In the genomic region with DNA sequence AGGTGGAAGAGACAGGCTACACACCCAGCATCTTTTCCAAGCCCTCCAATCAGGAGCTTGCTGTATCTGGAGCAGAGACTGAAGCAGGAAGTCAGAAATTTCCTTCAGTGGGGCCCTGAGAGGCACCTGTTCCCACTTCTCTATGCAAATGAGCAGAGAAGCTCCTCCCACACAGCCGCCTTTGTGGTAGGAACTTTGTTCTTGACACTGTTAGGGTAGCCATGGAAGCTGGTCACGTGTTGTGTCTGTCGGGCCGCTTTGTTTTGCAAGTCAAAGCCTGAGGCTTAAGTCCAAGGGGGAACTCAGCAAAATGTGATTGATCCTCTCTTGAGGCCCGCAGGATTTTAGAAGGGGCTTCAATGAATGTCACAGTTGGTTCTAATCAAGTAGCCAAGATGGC, we compare ENCODE assay signal across 8 mouse cellular contexts. TPM values are rescaled to one million over a fixed set of nuclear protein-coding genes. Genes with fewer than 3 reads are reported as not detected.
DNase-seq lines count a peak whose midpoint lies in the region; ATAC-seq and TF ChIP-seq lines count a peak whose summit lies in the region.

No protein-coding gene starts in this region.

- no peaks in the 10 kb centered on the region for H3K9me3 ChIP-seq in kidney, embryonic 14.5 days (ENCODE audit: control insufficient read depth, low read length)
- no peaks in the 10 kb centered on the region for H3K9me3 ChIP-seq in embryonic facial prominence, embryonic 11.5 days (replicated peaks; ENCODE audit: control insufficient read depth, low read length)
- H3K9me3 ChIP-seq in lung, embryonic 16.5 days (ENCODE audit: control insufficient read depth, low read length): no peaks in the 10 kb centered on the region
- H3K9me3 ChIP-seq in forebrain, embryonic 16.5 days (ENCODE audit: control insufficient read depth, low read length): no peaks in the 10 kb centered on the region

- no peak overlapping the region for H3K27ac ChIP-seq in kidney, embryonic 14.5 days (ENCODE audit: low read depth, low read length)
- no peak overlapping the region for H3K27ac ChIP-seq in embryonic facial prominence, embryonic 11.5 days (replicated peaks; ENCODE audit: low read depth, low read length)
- no peak overlapping the region for H3K27ac ChIP-seq in lung, embryonic 16.5 days (ENCODE audit: low read length)
- peak overlapping the region; percentile 51 for H3K27ac ChIP-seq in thymus, adult 2 months (ENCODE audit: control insufficient read depth, insufficient read depth, low read length)
- no peak overlapping the region for H3K27ac ChIP-seq in forebrain, embryonic 16.5 days (ENCODE audit: low read length)

- no peak overlapping the region for H3K4me2 ChIP-seq in kidney, embryonic 14.5 days (replicated peaks; ENCODE audit: low read depth, low read length)
- H3K4me2 ChIP-seq in embryonic facial prominence, embryonic 11.5 days (ENCODE audit: low read depth, low read length): no peak overlapping the region
- no peak overlapping the region for H3K4me2 ChIP-seq in lung, embryonic 16.5 days (ENCODE audit: low read depth, low read length)
- H3K4me2 ChIP-seq in forebrain, embryonic 16.5 days (ENCODE audit: low read length): no peak overlapping the region

- H3K9ac ChIP-seq in kidney, embryonic 14.5 days (ENCODE audit: low read depth, low read length): no peak overlapping the region
- H3K9ac ChIP-seq in embryonic facial prominence, embryonic 11.5 days (replicated peaks; ENCODE audit: low read length): no peak overlapping the region
- no peak overlapping the region for H3K9ac ChIP-seq in lung, embryonic 16.5 days (ENCODE audit: low read length)
- H3K9ac ChIP-seq in forebrain, embryonic 16.5 days (replicated peaks; ENCODE audit: low read depth, low read length): no peak overlapping the region

- no peak for TF ChIP-seq POLR2A in thymus, adult 2 months (IDR thresholded peaks at IDR 0.05; ENCODE audit: control insufficient read depth, extremely low read depth, insufficient read depth, low read length, poor library complexity)

- H3K27me3 ChIP-seq in kidney, embryonic 14.5 days (ENCODE audit: control insufficient read depth, insufficient read depth, low read length): no peaks in the 10 kb centered on the region
- H3K27me3 ChIP-seq in embryonic facial prominence, embryonic 11.5 days (ENCODE audit: control insufficient read depth, insufficient read depth, low read length): no peaks in the 10 kb centered on the region
- H3K27me3 ChIP-seq in lung, embryonic 16.5 days (ENCODE audit: control insufficient read depth, insufficient read depth, low read depth, low read length): no peaks in the 10 kb centered on the region
- no peaks in the 10 kb centered on the region for H3K27me3 ChIP-seq in thymus, adult 2 months (ENCODE audit: control insufficient read depth, insufficient read depth, low read length)
- H3K27me3 ChIP-seq in forebrain, embryonic 16.5 days (replicated peaks; ENCODE audit: control insufficient read depth, insufficient read depth, low read length): no peaks in the 10 kb centered on the region

- peak; percentile 51 for DNase-seq in kidney, adult 18-20 months
- peak; percentile 51 for DNase-seq in embryonic facial prominence, embryonic 11.5 days (ENCODE audit: low spot score)
- peak; percentile 89 for DNase-seq in thymus, adult 2 months
- DNase-seq in cerebellum, adult 11 months: no peak

- no peak for ATAC-seq in kidney, embryonic 14.5 days (ENCODE audit: low FRiP score, low TSS enrichment)
- no peak for ATAC-seq in embryonic facial prominence, embryonic 11.5 days (replicated peaks; ENCODE audit: insufficient number of reproducible peaks, low FRiP score, low TSS enrichment, low read depth)
- peak; percentile 43; the same call in 1 of the 2 replicates for ATAC-seq in lung, embryonic 16.5 days (ENCODE audit: low read depth)
- ATAC-seq in erythroid progenitor cell, adult 5-6 weeks (replicated peaks; ENCODE audit: low FRiP score, poor library complexity, severe bottlenecking): no peak
- no peak for ATAC-seq in forebrain, embryonic 16.5 days

- TF ChIP-seq CTCF in thymus, adult 2 months (IDR thresholded peaks at IDR 0.05; ENCODE audit: borderline replicate concordance, control insufficient read depth, extremely low read depth, insufficient read depth, low read length, poor library complexity): no peak

- no peaks in the 10 kb centered on the region for H3K4me1 ChIP-seq in kidney, embryonic 14.5 days (ENCODE audit: control insufficient read depth, insufficient read depth, low read length)
- H3K4me1 ChIP-seq in embryonic facial prominence, embryonic 11.5 days (ENCODE audit: control insufficient read depth, insufficient read depth, low read length): no peaks in the 10 kb centered on the region
- H3K4me1 ChIP-seq in lung, embryonic 16.5 days (replicated peaks; ENCODE audit: control insufficient read depth, insufficient read depth, low read length): peaks cover 3% of the 10 kb centered on the region
- peaks cover 13% of the 10 kb centered on the region for H3K4me1 ChIP-seq in thymus, adult 2 months (replicated peaks; ENCODE audit: control insufficient read depth, insufficient read depth, low read length)
- peaks cover 3% of the 10 kb centered on the region for H3K4me1 ChIP-seq in forebrain, embryonic 16.5 days (replicated peaks; ENCODE audit: control insufficient read depth, insufficient read depth, low read length)

- H3K4me3 ChIP-seq in kidney, embryonic 14.5 days (ENCODE audit: low read length): no peak overlapping the region
- no peak overlapping the region for H3K4me3 ChIP-seq in embryonic facial prominence, embryonic 11.5 days (ENCODE audit: low read depth, low read length)
- H3K4me3 ChIP-seq in lung, embryonic 16.5 days (ENCODE audit: low read length): no peak overlapping the region
- H3K4me3 ChIP-seq in thymus, adult 2 months (ENCODE audit: control insufficient read depth, insufficient read depth, low read length): no peak overlapping the region
- H3K4me3 ChIP-seq in forebrain, embryonic 16.5 days (replicated peaks; ENCODE audit: low read length): no peak overlapping the region

- WGBS in kidney, embryonic 14.5 days: 46% methylated on average over 5 of the region's 5 CpGs
- 15% methylated on average over 5 of the region's 5 CpGs for WGBS in embryonic facial prominence, embryonic 11.5 days
- 35% methylated on average over 5 of the region's 5 CpGs for WGBS in lung, embryonic 16.5 days
- WGBS in thymus, adult 2 months: under 1% methylated on average over 5 of the region's 5 CpGs
- 15% methylated on average over 5 of the region's 5 CpGs for WGBS in forebrain, embryonic 16.5 days

- H3K36me3 ChIP-seq in kidney, embryonic 14.5 days (ENCODE audit: control insufficient read depth, insufficient read depth, low read length): no peaks in the 10 kb centered on the region
- H3K36me3 ChIP-seq in embryonic facial prominence, embryonic 11.5 days (replicated peaks; ENCODE audit: control insufficient read depth, insufficient read depth, low read depth, low read length): no peaks in the 10 kb centered on the region
- H3K36me3 ChIP-seq in lung, embryonic 16.5 days (ENCODE audit: control insufficient read depth, insufficient read depth, low read length): no peaks in the 10 kb centered on the region
- H3K36me3 ChIP-seq in thymus, adult 2 months (ENCODE audit: control insufficient read depth, insufficient read depth, low read length): no peaks in the 10 kb centered on the region
- no peaks in the 10 kb centered on the region for H3K36me3 ChIP-seq in forebrain, embryonic 16.5 days (ENCODE audit: control insufficient read depth, insufficient read depth)

RNA-seq across cellular contexts. Expression of gene Pptc7, which starts 9.4 kb away (rescaled TPM):
- 7.9 and 10.9 TPM in 2 replicates for polyA plus RNA-seq in kidney, embryonic 14.5 days (2014; fragmentation: Nextera tagmentation; extraction: Ambion mirVana)
- polyA plus RNA-seq in embryonic facial prominence, embryonic 11.5 days (2014; fragmentation: Nextera tagmentation; extraction: Ambion mirVana): 8.3 and 9.0 TPM in 2 replicates
- 8.6 and 8.9 TPM in 2 replicates for polyA plus RNA-seq in lung, embryonic 16.5 days (2015; fragmentation: Nextera tagmentation; extraction: Ambion mirVana)
- 72.4 and 78.8 TPM in 2 replicates for polyA plus RNA-seq in thymus, adult 2 months (2012; rRNA removed)
- total RNA-seq in erythroid progenitor cell, adult 5-6 weeks (2015; ENCODE audit: low replicate concordance): 0.72 and 2.5 TPM in 2 replicates
- total RNA-seq in erythroid progenitor cell, adult 5-6 weeks (2017; ENCODE audit: low replicate concordance): 5.8 and 6.2 TPM in 2 replicates
- 8.2 and 8.5 TPM in 2 replicates for polyA plus RNA-seq in forebrain, embryonic 16.5 days (2015; fragmentation: Nextera tagmentation; extraction: Ambion mirVana)

RNA-seq across cellular contexts. Expression of gene Tctn1, which starts 10.5 kb away (rescaled TPM):
- polyA plus RNA-seq in kidney, embryonic 14.5 days (2014; fragmentation: Nextera tagmentation; extraction: Ambion mirVana): 6.5 and 9.8 TPM in 2 replicates
- 3.3 and 3.5 TPM in 2 replicates for polyA plus RNA-seq in embryonic facial prominence, embryonic 11.5 days (2014; fragmentation: Nextera tagmentation; extraction: Ambion mirVana)
- polyA plus RNA-seq in lung, embryonic 16.5 days (2015; fragmentation: Nextera tagmentation; extraction: Ambion mirVana): 6.5 and 7.4 TPM in 2 replicates
- polyA plus RNA-seq in thymus, adult 2 months (2012; rRNA removed): 41.4 and 45.0 TPM in 2 replicates
- total RNA-seq in erythroid progenitor cell, adult 5-6 weeks (2015; ENCODE audit: low replicate concordance): 16.2 and 19.7 TPM in 2 replicates
- total RNA-seq in erythroid progenitor cell, adult 5-6 weeks (2017; ENCODE audit: low replicate concordance): 8.7 and 39.3 TPM in 2 replicates
- polyA plus RNA-seq in forebrain, embryonic 16.5 days (2015; fragmentation: Nextera tagmentation; extraction: Ambion mirVana): 3.6 and 4.8 TPM in 2 replicates
